Mouse (Mus musculus): Measurements from ENCODE around the gene Hoxa11. TPM values are rescaled to one million over a fixed set of nuclear protein-coding genes. Genes with fewer than 3 reads are reported as not detected.
A peak's percentile ranks its signal among the peaks of the same experiment; 100 is the strongest.

The Hoxa11 gene
- polyA plus RNA-seq, 1 experiment, result not detected

- Histone ChIP-seq H3K9ac (ENCODE audit: low read depth, poor library complexity, severe bottlenecking) (no peak overlapping the region), H3K27ac (ENCODE audit: insufficient read depth, low read length) (no peak overlapping the region), H3K9me3 (replicated peaks; ENCODE audit: control insufficient read depth, insufficient read depth, low read length, poor library complexity, severe bottlenecking) (no peaks in the 10 kb centered on the region), H3K4me1 (ENCODE audit: control insufficient read depth, insufficient read depth, low read length) (no peaks in the 10 kb centered on the region), H3K27me3 (ENCODE audit: control insufficient read depth, insufficient read depth, low read length, poor library complexity, severe bottlenecking) (peaks cover 70% of the 10 kb centered on the region), H3K4me3 (ENCODE audit: low read depth, low read length) (no peak overlapping the region), H3K36me3 (ENCODE audit: control insufficient read depth, insufficient read depth, low read length, poor library complexity, severe bottlenecking) (no peaks in the 10 kb centered on the region)
- TF ChIP-seq CTCF (IDR thresholded peaks at IDR 0.05; ENCODE audit: low read depth, low read length) (no peak), EP300 (IDR thresholded peaks at IDR 0.05; ENCODE audit: insufficient read depth, low read depth, low read length) (no peak), POLR2A (IDR thresholded peaks at IDR 0.05; ENCODE audit: insufficient read depth, low read length) (no peak)
These were observed 12.5 kb downstream of the Hoxa11 start for GRCm38 (mm10) chr6:52232984-52233545.

- no peaks in the 10 kb centered on the region for H3K9me3 ChIP-seq (replicated peaks; ENCODE audit: control insufficient read depth, insufficient read depth, low read length, poor library complexity, severe bottlenecking)
- no peaks in the 10 kb centered on the region for H3K4me1 ChIP-seq (ENCODE audit: control insufficient read depth, insufficient read depth, low read length)
- H3K27me3 ChIP-seq (ENCODE audit: control insufficient read depth, insufficient read depth, low read length, poor library complexity, severe bottlenecking), result peaks cover 67% of the 10 kb centered on the region
- no peak overlapping the region for H3K27ac ChIP-seq (ENCODE audit: insufficient read depth, low read length)
- no peak overlapping the region for H3K9ac ChIP-seq (ENCODE audit: low read depth, poor library complexity, severe bottlenecking)
- no peaks in the 10 kb centered on the region for H3K36me3 ChIP-seq (ENCODE audit: control insufficient read depth, insufficient read depth, low read length, poor library complexity, severe bottlenecking)
- H3K4me3 ChIP-seq (ENCODE audit: low read depth, low read length), result no peak overlapping the region
- TF ChIP-seq POLR2A (IDR thresholded peaks at IDR 0.05; ENCODE audit: insufficient read depth, low read length), result no peak
- no peak for TF ChIP-seq CTCF (IDR thresholded peaks at IDR 0.05; ENCODE audit: low read depth, low read length)
- TF ChIP-seq EP300 (IDR thresholded peaks at IDR 0.05; ENCODE audit: insufficient read depth, low read depth, low read length), result no peak
These were observed 13.0 kb downstream of the Hoxa11 start for GRCm38 (mm10) chr6:52232568-52232965.

- Histone ChIP-seq H3K36me3 (ENCODE audit: control insufficient read depth, insufficient read depth, low read length, poor library complexity, severe bottlenecking) (no peaks in the 10 kb centered on the region), H3K27me3 (ENCODE audit: control insufficient read depth, insufficient read depth, low read length, poor library complexity, severe bottlenecking) (peaks cover 69% of the 10 kb centered on the region), H3K4me3 (ENCODE audit: low read depth, low read length) (no peak overlapping the region), H3K9me3 (replicated peaks; ENCODE audit: control insufficient read depth, insufficient read depth, low read length, poor library complexity, severe bottlenecking) (no peaks in the 10 kb centered on the region), H3K27ac (ENCODE audit: insufficient read depth, low read length) (no peak overlapping the region), H3K9ac (ENCODE audit: low read depth, poor library complexity, severe bottlenecking) (no peak overlapping the region), H3K4me1 (ENCODE audit: control insufficient read depth, insufficient read depth, low read length) (no peaks in the 10 kb centered on the region)
- TF ChIP-seq POLR2A (IDR thresholded peaks at IDR 0.05; ENCODE audit: insufficient read depth, low read length) (no peak), CTCF (IDR thresholded peaks at IDR 0.05; ENCODE audit: low read depth, low read length) (no peak), EP300 (IDR thresholded peaks at IDR 0.05; ENCODE audit: insufficient read depth, low read depth, low read length) (no peak)
These were observed 13.6 kb downstream of the Hoxa11 start for GRCm38 (mm10) chr6:52231885-52232567.

- H3K4me3 ChIP-seq (ENCODE audit: low read depth, low read length), result peak within 1 kb of the TSS; percentile 25
- peaks cover 72% of the 10 kb centered on the region for H3K27me3 ChIP-seq (ENCODE audit: control insufficient read depth, insufficient read depth, low read length, poor library complexity, severe bottlenecking)
- no peak within 1 kb of the TSS for H3K9ac ChIP-seq (ENCODE audit: low read depth, poor library complexity, severe bottlenecking)
- TF ChIP-seq CTCF (IDR thresholded peaks at IDR 0.05; ENCODE audit: low read depth, low read length) (no peak), EP300 (IDR thresholded peaks at IDR 0.05; ENCODE audit: insufficient read depth, low read depth, low read length) (no peak), POLR2A (IDR thresholded peaks at IDR 0.05; ENCODE audit: insufficient read depth, low read length) (no peak)
- H3K27ac ChIP-seq (ENCODE audit: insufficient read depth, low read length), result no peak within 1 kb of the TSS
- H3K36me3 ChIP-seq (ENCODE audit: control insufficient read depth, insufficient read depth, low read length, poor library complexity, severe bottlenecking), result no peaks in the 10 kb centered on the region
- no peaks in the 10 kb centered on the region for H3K9me3 ChIP-seq (replicated peaks; ENCODE audit: control insufficient read depth, insufficient read depth, low read length, poor library complexity, severe bottlenecking)
- no peaks in the 10 kb centered on the region for H3K4me1 ChIP-seq (ENCODE audit: control insufficient read depth, insufficient read depth, low read length)
These were observed 15.0 kb downstream of the Hoxa11 start, which contains the start of gene Hoxa9 for GRCm38 (mm10) chr6:52230516-52231165. Hoxa9 (minus strand) TSS chr6:52231089.

GRCm38 (mm10) chr6:52229558-52230416 lies 15.8 kb downstream of the Hoxa11 start:
- TF ChIP-seq POLR2A (IDR thresholded peaks at IDR 0.05; ENCODE audit: insufficient read depth, low read length) (no peak), CTCF (IDR thresholded peaks at IDR 0.05; ENCODE audit: low read depth, low read length) (peak; percentile 14), EP300 (IDR thresholded peaks at IDR 0.05; ENCODE audit: insufficient read depth, low read depth, low read length) (no peak)
- Histone ChIP-seq H3K9ac (ENCODE audit: low read depth, poor library complexity, severe bottlenecking) (no peak overlapping the region), H3K27me3 (ENCODE audit: control insufficient read depth, insufficient read depth, low read length, poor library complexity, severe bottlenecking) (peaks cover 71% of the 10 kb centered on the region), H3K9me3 (replicated peaks; ENCODE audit: control insufficient read depth, insufficient read depth, low read length, poor library complexity, severe bottlenecking) (no peaks in the 10 kb centered on the region), H3K4me1 (ENCODE audit: control insufficient read depth, insufficient read depth, low read length) (no peaks in the 10 kb centered on the region), H3K27ac (ENCODE audit: insufficient read depth, low read length) (no peak overlapping the region), H3K4me3 (ENCODE audit: low read depth, low read length) (peak overlapping the region; percentile 25), H3K36me3 (ENCODE audit: control insufficient read depth, insufficient read depth, low read length, poor library complexity, severe bottlenecking) (no peaks in the 10 kb centered on the region)

All from ES-Bruce4 (cell line).